Mouse (Mus musculus) megakaryocyte, embryonic 14.5 days (primary cell): ENCODE data around the gene Gm20388. TPM values are rescaled to one million over a fixed set of nuclear protein-coding genes. Genes with fewer than 3 reads are reported as not detected.

ENCODE experiments used
- H3K27me3 ChIP-seq: replicated peaks from 2 replicates; pipeline ENCODE3; 2012; ENCODE audit warnings: inconsistent platforms
- H3K36me3 ChIP-seq: replicated peaks from 2 replicates; pipeline ENCODE3; 2012; ENCODE audit warnings: low read length, inconsistent platforms, mixed read lengths
- H3K4me1 ChIP-seq: 2 replicates; pipeline ENCODE4 v1.6.1; 2012; ENCODE audit warnings: inconsistent platforms
- H3K4me3 ChIP-seq: replicated peaks from 2 replicates; pipeline ENCODE3; 2012; ENCODE audit warnings: moderate library complexity, mild to moderate bottlenecking, inconsistent platforms
- H3K9me3 ChIP-seq: 2 replicates; pipeline ENCODE4 v1.6.1; 2012; ENCODE audit warnings: inconsistent platforms
- FLI1 ChIP-seq: IDR thresholded peaks from 2 replicates; pipeline ENCODE4 v1.6.1; 2012; ENCODE audit warnings: low read length, inconsistent platforms, mixed read lengths
- GATA1 ChIP-seq: IDR thresholded peaks from 3 replicates; pipeline ENCODE4 v1.6.1; 2012; ENCODE audit warnings: mixed read lengths, low read length, inconsistent platforms, borderline replicate concordance
- polyA plus RNA-seq: library from polyadenylated mRNA; stranded (reverse); fragments of >175 nt; gene quantifications from 2 replicates; pipeline ENCODE4 v1.2.3, GENCODE M21; 2012; ENCODE audit warnings: low replicate concordance; ENCODE audit not compliant: insufficient read depth

Gm20388 gene
- polyA plus RNA-seq, 1 experiment: 111 TPM

GRCm38 (mm10) chr8:121651308-121651873 lies 1740.8 kb downstream of the Gm20388 start:
- H3K27me3 ChIP-seq: peaks cover 95% of the 10 kb centered on the region
- H3K4me1 ChIP-seq: peaks cover 27% of the 10 kb centered on the region
- H3K4me3 ChIP-seq: peak overlapping the region; percentile 81
- TF ChIP-seq GATA1 (no peak), FLI1 (no peak)
- H3K9me3 ChIP-seq: peaks cover 12% of the 10 kb centered on the region; the same call in 1 of the 2 replicates
- H3K36me3 ChIP-seq: no peaks in the 10 kb centered on the region

DNA sequence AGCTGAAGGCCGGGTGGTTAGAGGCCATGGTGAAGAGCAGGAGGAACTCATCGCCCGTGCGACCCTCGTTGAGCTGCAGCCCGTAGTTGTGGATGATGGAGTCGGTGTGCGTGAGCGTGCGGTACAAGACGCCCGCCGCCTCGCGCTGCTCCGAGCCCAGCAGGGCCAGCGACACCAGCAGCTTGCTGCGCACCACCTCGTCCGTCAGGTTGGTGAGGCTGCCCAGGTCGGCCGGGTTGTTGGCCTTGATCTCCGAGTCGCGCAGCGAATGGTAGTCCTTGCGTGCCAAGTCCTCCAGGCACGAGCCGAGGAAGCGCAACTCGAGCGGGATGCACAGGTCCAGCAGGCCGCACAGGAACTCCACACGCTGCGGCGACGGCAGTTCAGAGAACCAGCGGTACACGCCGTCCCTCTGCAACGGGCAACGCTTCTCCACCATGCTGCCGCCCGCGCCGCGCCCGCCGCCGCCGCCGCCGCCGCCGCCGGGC lies 1741.3 kb downstream of the Gm20388 start:
- Histone ChIP-seq H3K9me3 (peaks cover 12% of the 10 kb centered on the region; the same call in 1 of the 2 replicates), H3K27me3 (peaks cover 95% of the 10 kb centered on the region)

GRCm38 (mm10) chr8:121652774-121653323 lies 1742.2 kb downstream of the Gm20388 start, which contains the start of gene Zcchc14:
Gene Zcchc14, minus strand, starts transcription at chr8:121652901.
- H3K36me3 ChIP-seq: no peaks in the 10 kb centered on the region
- TF ChIP-seq FLI1 (no peak), GATA1 (no peak)
- peaks cover 12% of the 10 kb centered on the region; the same call in 1 of the 2 replicates for H3K9me3 ChIP-seq
- H3K4me3 ChIP-seq: peak within 1 kb of the TSS; percentile 81
- H3K27me3 ChIP-seq: peaks cover 91% of the 10 kb centered on the region
- peaks cover 24% of the 10 kb centered on the region for H3K4me1 ChIP-seq

More for the DNA sequence above, 1741.3 kb downstream of the Gm20388 start:
- no peaks in the 10 kb centered on the region for H3K36me3 ChIP-seq
- H3K4me3 ChIP-seq: peak overlapping the region; percentile 81
- peaks cover 27% of the 10 kb centered on the region for H3K4me1 ChIP-seq
- no peak for TF ChIP-seq GATA1

- Histone ChIP-seq H3K4me3 (peak overlapping the region; percentile 44), H3K9me3 (peaks cover 12% of the 10 kb centered on the region; the same call in 1 of the 2 replicates), H3K36me3 (no peaks in the 10 kb centered on the region), H3K27me3 (peaks cover 90% of the 10 kb centered on the region), H3K4me1 (peaks cover 24% of the 10 kb centered on the region)
- TF ChIP-seq FLI1: no peak
Observed at GRCm38 (mm10) chr8:121653340-121654019, 1742.8 kb downstream of the Gm20388 start.

- H3K36me3 ChIP-seq: no peaks in the 10 kb centered on the region
- peaks cover 90% of the 10 kb centered on the region for H3K27me3 ChIP-seq
- peaks cover 12% of the 10 kb centered on the region; the same call in 1 of the 2 replicates for H3K9me3 ChIP-seq
Observed at GRCm38 (mm10) chr8:121654131-121654530, 1743.5 kb downstream of the Gm20388 start.

GRCm38 (mm10) chr8:121654966-121655494 lies 1744.4 kb downstream of the Gm20388 start:
- no peaks in the 10 kb centered on the region for H3K36me3 ChIP-seq
- H3K9me3 ChIP-seq: 0 out of 2 replicates have a peak, but pooled peaks cover 9% of the 10 kb centered on the region
- H3K4me3 ChIP-seq: no peak overlapping the region
- H3K27me3 ChIP-seq: peaks cover 91% of the 10 kb centered on the region
- TF ChIP-seq GATA1: no peak
- no peak for TF ChIP-seq FLI1
- H3K4me1 ChIP-seq: peaks cover 24% of the 10 kb centered on the region

More at GRCm38 (mm10) chr8:121654131-121654530, 1743.5 kb downstream of the Gm20388 start:
- Histone ChIP-seq H3K4me1 (peaks cover 24% of the 10 kb centered on the region), H3K4me3 (no peak overlapping the region)
- no peak for TF ChIP-seq FLI1
- TF ChIP-seq GATA1: no peak

GRCm38 (mm10) chr8:121660602-121661001 lies 1750.0 kb downstream of the Gm20388 start:
- Histone ChIP-seq H3K4me3 (peak overlapping the region; percentile 33), H3K4me1 (peaks cover 6% of the 10 kb centered on the region), H3K27me3 (peaks cover 92% of the 10 kb centered on the region), H3K9me3 (no peaks in the 10 kb centered on the region), H3K36me3 (no peaks in the 10 kb centered on the region)
- TF ChIP-seq FLI1: no peak
- no peak for TF ChIP-seq GATA1

GRCm38 (mm10) chr8:121661631-121662357 lies 1751.2 kb downstream of the Gm20388 start:
- H3K4me3 ChIP-seq: no peak overlapping the region
- TF ChIP-seq FLI1: no peak
- TF ChIP-seq GATA1: no peak

GRCm38 (mm10) chr8:121663101-121663500 lies 1752.5 kb downstream of the Gm20388 start:
- Histone ChIP-seq H3K4me3 (no peak overlapping the region), H3K4me1 (peaks cover 8% of the 10 kb centered on the region), H3K36me3 (no peaks in the 10 kb centered on the region)

More at GRCm38 (mm10) chr8:121661631-121662357, 1751.2 kb downstream of the Gm20388 start:
- peaks cover 8% of the 10 kb centered on the region for H3K4me1 ChIP-seq
- H3K9me3 ChIP-seq: no peaks in the 10 kb centered on the region
- H3K27me3 ChIP-seq: peaks cover 88% of the 10 kb centered on the region
- H3K36me3 ChIP-seq: no peaks in the 10 kb centered on the region

More at GRCm38 (mm10) chr8:121663101-121663500, 1752.5 kb downstream of the Gm20388 start:
- Histone ChIP-seq H3K27me3 (peaks cover 86% of the 10 kb centered on the region), H3K9me3 (no peaks in the 10 kb centered on the region)
- TF ChIP-seq GATA1: no peak
- TF ChIP-seq FLI1: no peak
